Mouse (Mus musculus) E14TG2a.4 (cell line): ENCODE data around the gene Sfn.

Experiments used
- CTCF ChIP-seq: conservative IDR thresholded peaks from 2 replicates; pipeline ENCODE4 v1.5.1; 2014; ENCODE audit warnings: low read length
- NANOG ChIP-seq: IDR thresholded peaks from 2 replicates; pipeline ENCODE4 v1.6.1; 2014; ENCODE audit warnings: borderline replicate concordance, low read length, mixed read lengths

GRCm38 (mm10) chr4:133626221-133626620 is 24.3 kb upstream of the Sfn start:
- TF ChIP-seq CTCF (no peak), NANOG (peak; percentile 61; the same call in 1 of the 2 replicates)
